Mouse (Mus musculus) liver, embryonic 16.5 days (tissue): ENCODE measurements around the gene Spata32. TPM values are rescaled to one million over a fixed set of nuclear protein-coding genes. Genes with fewer than 3 reads are reported as not detected.
A peak's percentile ranks its signal among the peaks of the same experiment; 100 is the strongest.

Experiments
- ATAC-seq: fragments of 200-750 bp; cut with Nextera tagmentation; 2 replicates; pipeline ENCODE4 v1.8.0; 2017; ENCODE audit warnings: low read depth, mild to moderate bottlenecking, moderate number of reproducible peaks, moderate library complexity
- H3K27ac ChIP-seq: fragments of 300-500 bp; sonication (generic); 2 replicates; pipeline ENCODE4 v1.5.1; 2014; ENCODE audit warnings: mild to moderate bottlenecking, low read length
- H3K27me3 ChIP-seq: fragments of 300-500 bp; sonication (generic); 2 replicates; pipeline ENCODE4 v1.6.1; 2014; ENCODE audit warnings: low read depth, low read length, mixed read lengths; ENCODE audit not compliant: control insufficient read depth, insufficient read depth
- H3K36me3 ChIP-seq: fragments of 300-500 bp; sonication (generic); 2 replicates; pipeline ENCODE4 v1.6.1; 2014; ENCODE audit warnings: mild to moderate bottlenecking; ENCODE audit not compliant: control insufficient read depth, insufficient read depth
- H3K4me1 ChIP-seq: fragments of 300-500 bp; sonication (generic); 2 replicates; pipeline ENCODE4 v1.6.1; 2014; ENCODE audit warnings: low read depth, low read length, mixed read lengths; ENCODE audit not compliant: control insufficient read depth
- H3K4me2 ChIP-seq: fragments of 300-500 bp; sonication (generic); 2 replicates; pipeline ENCODE4 v1.6.1; 2014; ENCODE audit warnings: low read depth, low read length, mixed read lengths
- H3K4me3 ChIP-seq: fragments of 300-500 bp; sonication (generic); 2 replicates; pipeline ENCODE4 v1.5.1; 2014; ENCODE audit warnings: low read depth, mild to moderate bottlenecking, low read length
- H3K9ac ChIP-seq: fragments of 300-500 bp; sonication (generic); 2 replicates; pipeline ENCODE4 v1.6.1; 2014; ENCODE audit warnings: low read depth, low read length
- H3K9me3 ChIP-seq: fragments of 300-500 bp; sonication (generic); replicated peaks from 2 replicates; pipeline ENCODE4 v1.6.1; 2016; ENCODE audit warnings: low read length; ENCODE audit not compliant: control insufficient read depth
- WGBS: fragments of 180-500 bp; shearing (Covaris S2); extraction: QIAGEN DNeasy Blood & Tissue Kit; methylation state at CpG from one replicate; pipeline ENCODE4 v1.1.7; 2014; ENCODE audit not compliant: insufficient replicate concordance; 5-methylcytosine and 5-hydroxymethylcytosine counted together
- polyA plus RNA-seq: library from polyadenylated mRNA; unstranded; fragments of >200 nt; fragmentation: Nextera tagmentation; extraction: Ambion mirVana; gene quantifications from 2 replicates; pipeline ENCODE4 v1.2.1, GENCODE M21; 2015

Spata32 gene
- polyA plus RNA-seq, 1 experiment from 2014 or later, result not detected

GRCm38 (mm10) chr11:103170494-103171285 is 47.5 kb downstream of the Spata32 start, which contains the start of gene Fmnl1:
Gene Fmnl1, plus strand, starts transcription at chr11:103171107.
- Histone ChIP-seq H3K4me1 (peaks cover 7% of the 10 kb centered on the region), H3K36me3 (no peaks in the 10 kb centered on the region), H3K27me3 (peaks cover 27% of the 10 kb centered on the region), H3K9me3 (no peaks in the 10 kb centered on the region), H3K4me3 (peak within 1 kb of the TSS; percentile 57), H3K9ac (peak within 1 kb of the TSS; percentile 56), H3K4me2 (peak within 1 kb of the TSS; percentile 68), H3K27ac (peak within 1 kb of the TSS; percentile 38; the same call in 1 of the 2 replicates)
- WGBS, result under 1% methylated on average over 79 of the region's 84 CpGs
- no peak for ATAC-seq

GRCm38 (mm10) chr11:103170111-103170493 is 48.1 kb downstream of the Spata32 start:
- Histone ChIP-seq H3K4me2 (peak overlapping the region; percentile 68; the same call in 1 of the 2 replicates), H3K9ac (no peak overlapping the region), H3K9me3 (no peaks in the 10 kb centered on the region), H3K27ac (no peak overlapping the region), H3K4me3 (peak overlapping the region; percentile 57), H3K27me3 (peaks cover 27% of the 10 kb centered on the region), H3K36me3 (no peaks in the 10 kb centered on the region), H3K4me1 (peaks cover 7% of the 10 kb centered on the region)
- WGBS, result 32% methylated on average over 3 of the region's 3 CpGs
- no peak for ATAC-seq

- H3K27me3 ChIP-seq, result peaks cover 27% of the 10 kb centered on the region
- WGBS, result 61% methylated on average over 5 of the region's 5 CpGs
- no peak overlapping the region for H3K4me2 ChIP-seq
- no peak overlapping the region for H3K4me3 ChIP-seq
- H3K27ac ChIP-seq, result no peak overlapping the region
- no peaks in the 10 kb centered on the region for H3K9me3 ChIP-seq
- no peak overlapping the region for H3K9ac ChIP-seq
- no peaks in the 10 kb centered on the region for H3K36me3 ChIP-seq
- ATAC-seq, result no peak
- H3K4me1 ChIP-seq, result peaks cover 7% of the 10 kb centered on the region
These were observed 48.6 kb downstream of the Spata32 start for GRCm38 (mm10) chr11:103169664-103170063.

- Histone ChIP-seq H3K36me3 (no peaks in the 10 kb centered on the region), H3K9ac (no peak overlapping the region), H3K27me3 (peaks cover 27% of the 10 kb centered on the region), H3K27ac (no peak overlapping the region), H3K4me3 (no peak overlapping the region), H3K4me2 (no peak overlapping the region), H3K9me3 (no peaks in the 10 kb centered on the region), H3K4me1 (peaks cover 7% of the 10 kb centered on the region)
- WGBS, result 19% methylated on average over 9 of the region's 9 CpGs
- no peak for ATAC-seq
These were observed 49.4 kb downstream of the Spata32 start for GRCm38 (mm10) chr11:103168690-103169390.

- Histone ChIP-seq H3K36me3 (no peaks in the 10 kb centered on the region), H3K27ac (no peak overlapping the region), H3K9me3 (no peaks in the 10 kb centered on the region), H3K4me3 (no peak overlapping the region), H3K27me3 (peaks cover under 1% of the 10 kb centered on the region; the same call in 1 of the 2 replicates), H3K4me2 (peak overlapping the region; percentile 6; the same call in 1 of the 2 replicates), H3K4me1 (no peaks in the 10 kb centered on the region; the same call in 1 of the 2 replicates), H3K9ac (no peak overlapping the region)
- 13% methylated on average over 10 of the region's 10 CpGs for WGBS
- peak; percentile 30; the same call in 1 of the 2 replicates for ATAC-seq
These were observed 53.8 kb downstream of the Spata32 start for GRCm38 (mm10) chr11:103164391-103164790.

GRCm38 (mm10) chr11:103162132-103162531 is 56.1 kb downstream of the Spata32 start:
- Histone ChIP-seq H3K27me3 (no peaks in the 10 kb centered on the region), H3K36me3 (no peaks in the 10 kb centered on the region), H3K4me1 (peaks cover 9% of the 10 kb centered on the region), H3K4me2 (no peak overlapping the region), H3K9ac (no peak overlapping the region), H3K9me3 (no peaks in the 10 kb centered on the region), H3K4me3 (no peak overlapping the region), H3K27ac (no peak overlapping the region)
- WGBS, result 78% methylated on average over 5 of the region's 5 CpGs
- ATAC-seq, result no peak

GRCm38 (mm10) chr11:103161449-103161848 is 56.8 kb downstream of the Spata32 start:
- no peak overlapping the region for H3K4me3 ChIP-seq
- no peak overlapping the region for H3K4me2 ChIP-seq
- peaks cover 9% of the 10 kb centered on the region for H3K4me1 ChIP-seq
- H3K36me3 ChIP-seq, result no peaks in the 10 kb centered on the region
- no peaks in the 10 kb centered on the region for H3K9me3 ChIP-seq
- no peak overlapping the region for H3K9ac ChIP-seq
- no peak for ATAC-seq
- no peak overlapping the region for H3K27ac ChIP-seq
- 72% methylated on average over 7 of the region's 7 CpGs for WGBS
- no peaks in the 10 kb centered on the region for H3K27me3 ChIP-seq

- no peak overlapping the region for H3K4me3 ChIP-seq
- no peak overlapping the region for H3K27ac ChIP-seq
- no peak overlapping the region for H3K9ac ChIP-seq
- peaks cover 9% of the 10 kb centered on the region for H3K4me1 ChIP-seq
- H3K4me2 ChIP-seq, result no peak overlapping the region
- no peaks in the 10 kb centered on the region for H3K9me3 ChIP-seq
- no peaks in the 10 kb centered on the region for H3K36me3 ChIP-seq
- 72% methylated on average over 11 of the region's 11 CpGs for WGBS
- H3K27me3 ChIP-seq, result no peaks in the 10 kb centered on the region
- ATAC-seq, result no peak
These were observed 57.5 kb downstream of the Spata32 start for GRCm38 (mm10) chr11:103160738-103161137.
